Mouse (Mus musculus) lung, postnatal 14 days (tissue): ENCODE measurements at regions not wholly inside any gene's neighbourhood (a gene's known extent, or its start where the extent isn't known, plus 50 kb on each side); places are given as distances from the start of the nearest gene placed in this dataset.
A peak's percentile ranks its signal among the peaks of the same experiment; 100 is the strongest.

Experiments
- DNase-seq: peaks from one replicate; pipeline ENCODE4 v3.0.0; 2021

- no peak for DNase-seq
Measured at GRCm38 (mm10) chr5:21109030-21109429, 53.3 kb upstream of the Ptpn12 start.

- no peak for DNase-seq
Measured at GRCm38 (mm10) chr5:21113377-21113776, 57.7 kb upstream of the Ptpn12 start.

- DNase-seq, result peak; percentile 41
Measured at GRCm38 (mm10) chr5:21115552-21115951, 59.8 kb upstream of the Ptpn12 start.

- DNase-seq, result no peak
Measured at GRCm38 (mm10) chr5:21123081-21123480, 63.0 kb upstream of the Gsap start.

GRCm38 (mm10) chr5:21125085-21125484 is 61.0 kb upstream of the Gsap start:
- DNase-seq, result no peak

GRCm38 (mm10) chr5:21131173-21131572 is 54.9 kb upstream of the Gsap start:
- DNase-seq, result peak; percentile 30

- DNase-seq, result no peak
Measured at GRCm38 (mm10) chr5:21131943-21132342, 54.1 kb upstream of the Gsap start.

- no peak for DNase-seq
Measured at GRCm38 (mm10) chr5:21135476-21135875, 50.6 kb upstream of the Gsap start.

- no peak for DNase-seq
Measured at GRCm38 (mm10) chr5:21136081-21136480, 50.0 kb upstream of the Gsap start.
